Mouse (Mus musculus): Measurements from ENCODE around the gene Dst. TPM values are rescaled to one million over a fixed set of nuclear protein-coding genes. Genes with fewer than 3 reads are reported as not detected.
A peak's percentile ranks its signal among the peaks of the same experiment; 100 is the strongest.

Dst gene
- total RNA-seq, 2 experiments from 2014 or later: 135 to 163 TPM

GRCm38 (mm10) chr1:34028722-34029121, 120.7 kb downstream of the Dst start:
- no peak for DNase-seq

- DNase-seq: no peak
These were observed 122.5 kb downstream of the Dst start for GRCm38 (mm10) chr1:34030330-34031021.

- DNase-seq: no peak
These were observed 125.0 kb downstream of the Dst start for GRCm38 (mm10) chr1:34033052-34033451.

- DNase-seq: no peak
These were observed 125.5 kb downstream of the Dst start for GRCm38 (mm10) chr1:34033478-34033877.

GRCm38 (mm10) chr1:34033958-34034357, 125.9 kb downstream of the Dst start:
- no peak for DNase-seq

GRCm38 (mm10) chr1:34036111-34036510, 128.1 kb downstream of the Dst start:
- DNase-seq: no peak

- no peak for DNase-seq
These were observed 130.5 kb downstream of the Dst start for GRCm38 (mm10) chr1:34038571-34038970.

- DNase-seq: no peak
These were observed 132.0 kb downstream of the Dst start for GRCm38 (mm10) chr1:34040049-34040448.

GRCm38 (mm10) chr1:34040901-34041721, 133.1 kb downstream of the Dst start:
- DNase-seq: no peak

GRCm38 (mm10) chr1:34042299-34042698, 134.3 kb downstream of the Dst start:
- no peak for DNase-seq

- DNase-seq: no peak
These were observed 135.3 kb downstream of the Dst start for GRCm38 (mm10) chr1:34043327-34043726.

- no peak for DNase-seq
These were observed 136.0 kb downstream of the Dst start for GRCm38 (mm10) chr1:34043836-34044550.

GRCm38 (mm10) chr1:34044675-34045074, 136.7 kb downstream of the Dst start:
- no peak for DNase-seq

GRCm38 (mm10) chr1:34047285-34047684, 139.3 kb downstream of the Dst start:
- peak in 1 of 2 experiments; percentile 47 for DNase-seq

GRCm38 (mm10) chr1:34051251-34051650, 143.2 kb downstream of the Dst start:
- DNase-seq: no peak

GRCm38 (mm10) chr1:34052422-34052821, 144.4 kb downstream of the Dst start:
- DNase-seq: no peak

GRCm38 (mm10) chr1:34054970-34055369, 146.9 kb downstream of the Dst start:
- DNase-seq: peak; percentile 34 to 36

GRCm38 (mm10) chr1:34056658-34057057, 148.6 kb downstream of the Dst start:
- no peak for DNase-seq

- DNase-seq: no peak
These were observed 151.2 kb downstream of the Dst start for GRCm38 (mm10) chr1:34059231-34059630.

GRCm38 (mm10) chr1:34060446-34060845, 152.4 kb downstream of the Dst start:
- DNase-seq: peak in 1 of 2 experiments; percentile 40

GRCm38 (mm10) chr1:34061078-34061477, 153.1 kb downstream of the Dst start:
- DNase-seq: peak; percentile 67 to 80

- DNase-seq: no peak
These were observed 153.8 kb downstream of the Dst start for GRCm38 (mm10) chr1:34061860-34062259.

GRCm38 (mm10) chr1:34063943-34064342, 155.9 kb downstream of the Dst start:
- DNase-seq: no peak

All from adrenal gland, postnatal 36 days (tissue).